Comparison of ENCODE assay signal across 8 mouse cellular contexts in genomic region chr5:65823601-65824133, GRCm38 (mm10). TPM values are rescaled to one million over a fixed set of nuclear protein-coding genes. Genes with fewer than 3 reads are reported as not detected.
DNase-seq lines count a peak whose midpoint lies in the region; ATAC-seq and TF ChIP-seq lines count a peak whose summit lies in the region.

No protein-coding gene starts in this region.

- H3K9me3 ChIP-seq in kidney, embryonic 16.5 days (ENCODE audit: low read length): no peaks in the 10 kb centered on the region
- no peaks in the 10 kb centered on the region for H3K9me3 ChIP-seq in CH12.LX (replicated peaks; ENCODE audit: low read length)

- H3K9ac ChIP-seq in kidney, embryonic 16.5 days (replicated peaks; ENCODE audit: low read length): no peak overlapping the region
- H3K9ac ChIP-seq in CH12.LX (ENCODE audit: insufficient read depth, low read depth): no peak overlapping the region

- peaks cover 43% of the 10 kb centered on the region for H3K36me3 ChIP-seq in kidney, embryonic 16.5 days (ENCODE audit: insufficient read depth, low read length)
- peaks cover 22 to 60% of the 10 kb centered on the region in 2 experiments for H3K36me3 ChIP-seq in CH12.LX (replicated peaks in 1 of 2; ENCODE audit: control insufficient read depth in 1 of 2, insufficient read depth in 1 of 2, low read length in 1 of 2)

- TF ChIP-seq RAD21 in CH12.LX (IDR thresholded peaks at IDR 0.05; ENCODE audit: low read depth, low read length): peak; percentile 86

- WGBS in kidney, embryonic 16.5 days: 68% methylated on average over 5 of the region's 5 CpGs

- H3K4me1 ChIP-seq in kidney, embryonic 16.5 days (ENCODE audit: insufficient read depth, low read length): no peaks in the 10 kb centered on the region
- no peaks in the 10 kb centered on the region; a peak in 1 of 4 replicates for H3K4me1 ChIP-seq in CH12.LX (ENCODE audit: control insufficient read depth in 1 of 2, insufficient read depth in 2 of 2)

- dilution Hi-C loops in CH12.LX (cut with MboI; ENCODE audit: extremely low pct_ligation_motif_present, extremely low pct_unique_long_range_greater_than_20kb, low sequenced_read_pairs): no loop called here

- no peak overlapping the region for H3K4me3 ChIP-seq in kidney, embryonic 16.5 days (ENCODE audit: low read length)
- no peak overlapping the region for H3K4me3 ChIP-seq in CH12.LX (replicated peaks in 1 of 3; ENCODE audit: low read depth in 2 of 3, low read length in 2 of 3, poor library complexity in 1 of 3)

- TF ChIP-seq CTCF in CH12.LX (conservative IDR thresholded peaks at IDR 0.05 in 1 of 2, IDR thresholded peaks at IDR 0.05 in 1 of 2; ENCODE audit: low read depth in 2 of 2, low read length in 2 of 2): peak; percentile 55 to 90

- DNase-seq in kidney, adult 11 months: peak; percentile 21
- DNase-seq in CH12.LX (ENCODE audit: extremely low read depth): peak; percentile 62
- peak; percentile 31 for DNase-seq in forelimb bud, embryonic 11.5 days (ENCODE audit: low read depth, low spot score)
- DNase-seq in left cerebral cortex, postnatal 4 days: peak; percentile 19
- peak; percentile 32 to 70 for DNase-seq in spleen, postnatal 4 days (ENCODE audit: low spot score in 2 of 2)
- no peak for DNase-seq in urinary bladder, adult 2 months (ENCODE audit: low spot score)

- H3K4me2 ChIP-seq in kidney, embryonic 16.5 days (replicated peaks; ENCODE audit: low read depth, low read length): no peak overlapping the region
- H3K4me2 ChIP-seq in CH12.LX (ENCODE audit: insufficient read depth, low read depth, poor library complexity, severe bottlenecking): no peak overlapping the region

- H3K27me3 ChIP-seq in kidney, embryonic 16.5 days (ENCODE audit: insufficient read depth, low read length): no peaks in the 10 kb centered on the region
- H3K27me3 ChIP-seq in CH12.LX (replicated peaks): no peaks in the 10 kb centered on the region

- H3K27ac ChIP-seq in kidney, embryonic 16.5 days (ENCODE audit: low read length): no peak overlapping the region
- no peak overlapping the region for H3K27ac ChIP-seq in CH12.LX (ENCODE audit: insufficient read depth, low read depth)

- in situ Hi-C loops in CH12.LX (cut with MboI; ENCODE audit: low pct_ligation_motif_present, low pct_unique_long_range_greater_than_20kb, low sequenced_read_pairs): loop anchor here (25.0 kb wide), 1 partner anchor 414 kb away; no protein-coding TSS in a partner anchor

- no peak for ATAC-seq in kidney, embryonic 16.5 days (ENCODE audit: low FRiP score, low TSS enrichment)
- ATAC-seq in activated CD4-positive, CD25-positive, alpha-beta regulatory T cell, adult 4 months: peak; percentile 66

- no peaks in the 10 kb centered on the region for H3K79me2 ChIP-seq in CH12.LX (replicated peaks; ENCODE audit: control insufficient read depth, extremely low read depth, insufficient read depth, poor library complexity, severe bottlenecking)

- intact Hi-C loops in left cerebral cortex, postnatal 4 days (cut with DNase I): loop anchor here (5.0 kb wide), 1 partner anchor 114 kb away; no protein-coding TSS in a partner anchor

- TF ChIP-seq EP300 in CH12.LX (IDR thresholded peaks at IDR 0.05; ENCODE audit: low read length): no peak

- no peak for TF ChIP-seq POLR2A in CH12.LX (IDR thresholded peaks at IDR 0.05; ENCODE audit: low read depth, low read length)

TF ChIP-seq in CH12.LX, 34 proteins besides CTCF, POLR2A, EP300 and RAD21:
- 0 out of 2 replicates have a peak, but pooled peaks have one; percentile 23 for TF ChIP-seq IRF4 (IDR thresholded peaks at IDR 0.05; ENCODE audit: low read depth, low read length)
- TF ChIP-seq MEF2A (IDR thresholded peaks at IDR 0.05; ENCODE audit: borderline replicate concordance, low read depth, low read length): no peak
- TF ChIP-seq JUND (conservative IDR thresholded peaks at IDR 0.05; ENCODE audit: low read depth, low read length): no peak
- peak; percentile 78 for TF ChIP-seq ZC3H11A (IDR thresholded peaks at IDR 0.05; ENCODE audit: low read depth, low read length)
- no peak for TF ChIP-seq CHD1 (IDR thresholded peaks at IDR 0.05; ENCODE audit: low read depth, low read length)
- no peak for TF ChIP-seq MAZ (IDR thresholded peaks at IDR 0.05; ENCODE audit: low read depth, low read length)
- no peak for TF ChIP-seq ZMIZ1 (IDR thresholded peaks at IDR 0.05; ENCODE audit: low read depth, low read length)
- no peak for TF ChIP-seq ETS1 (conservative IDR thresholded peaks at IDR 0.05; ENCODE audit: low read depth, low read length)
- TF ChIP-seq MYC (IDR thresholded peaks at IDR 0.05; ENCODE audit: low read depth, low read length): peak; percentile 72; the same call in 1 of the 2 replicates
- no peak for TF ChIP-seq GABPA (IDR thresholded peaks at IDR 0.05; ENCODE audit: insufficient replicate concordance, low read depth, low read length)
- 0 out of 2 replicates have a peak, but pooled peaks have one; percentile 21 for TF ChIP-seq SIN3A (IDR thresholded peaks at IDR 0.05; ENCODE audit: low read length)
- no peak for TF ChIP-seq ZKSCAN1 (IDR thresholded peaks at IDR 0.05; ENCODE audit: borderline replicate concordance, low read depth, low read length)
- no peak for TF ChIP-seq E2F4 (IDR thresholded peaks at IDR 0.05; ENCODE audit: insufficient replicate concordance, low read depth, low read length)
- TF ChIP-seq NELFE (IDR thresholded peaks at IDR 0.05; ENCODE audit: low read depth, low read length): no peak
- no peak for TF ChIP-seq JUN (IDR thresholded peaks at IDR 0.05; ENCODE audit: insufficient read depth, low read depth, low read length)
- 0 out of 2 replicates have a peak, but pooled peaks have one; percentile 8 for TF ChIP-seq BHLHE40 (IDR thresholded peaks at IDR 0.05; ENCODE audit: low read depth, low read length)
- no peak for TF ChIP-seq ZNF384 (IDR thresholded peaks at IDR 0.05; ENCODE audit: low read depth, low read length)
- no peak for TF ChIP-seq UBTF (IDR thresholded peaks at IDR 0.05; ENCODE audit: low read depth, low read length)
- no peak for TF ChIP-seq PAX5 (IDR thresholded peaks at IDR 0.05; ENCODE audit: low read length)
- TF ChIP-seq SMC3 (IDR thresholded peaks at IDR 0.05; ENCODE audit: low read depth, low read length): peak; percentile 96

RNA-seq across cellular contexts. Expression of gene Rhoh, which starts 37.3 kb away (rescaled TPM):
- polyA plus RNA-seq in kidney, embryonic 16.5 days (2015; fragmentation: Nextera tagmentation; extraction: Ambion mirVana): 0.80 and 0.84 TPM in 2 replicates
- 18.9 and 23.3 TPM in 2 replicates for total RNA-seq in CH12.LX (2012; rRNA removed)
- total RNA-seq in CH12.LX (2014; rRNA removed): 20.0 and 22.1 TPM in 2 replicates
- 12.1 and 13.7 TPM in 2 replicates for polyA plus RNA-seq in CH12.LX (2012; ENCODE audit: insufficient read length, low read depth)
- 100 to 1,000 TPM; 233 to 235 TPM for polyA plus RNA-seq in activated CD4-positive, CD25-positive, alpha-beta regulatory T cell, adult 4 months (2017; shearing (Covaris generic))
- under 1 TPM; 0.30 to 0.42 TPM for total RNA-seq in left cerebral cortex, postnatal 4 days (2021)
- polyA plus RNA-seq in urinary bladder, adult 2 months (2012; rRNA removed): 1.0 and 1.3 TPM in 2 replicates

Comparison
In these comparisons a context has a peak if more than half of its experiments do, and no peak if none do; other contexts are left out.
1. RNA of gene Rhoh, which starts 37.3 kb away (polyA plus RNA-seq): 233 to 235 TPM in activated CD4-positive, CD25-positive, alpha-beta regulatory T cell, adult 4 months; 12.1 to 13.7 TPM in CH12.LX, 1.0 to 1.3 TPM in urinary bladder, adult 2 months and 0.80 to 0.84 TPM in kidney, embryonic 16.5 days; every median in the first group is over 10 times any median in the second.